Mouse (Mus musculus): ENCODE measurements at regions not wholly inside any gene's neighbourhood (a gene's known extent, or its start where the extent isn't known, plus 50 kb on each side); places are given as distances from the start of the nearest gene placed in this dataset.

DNA sequence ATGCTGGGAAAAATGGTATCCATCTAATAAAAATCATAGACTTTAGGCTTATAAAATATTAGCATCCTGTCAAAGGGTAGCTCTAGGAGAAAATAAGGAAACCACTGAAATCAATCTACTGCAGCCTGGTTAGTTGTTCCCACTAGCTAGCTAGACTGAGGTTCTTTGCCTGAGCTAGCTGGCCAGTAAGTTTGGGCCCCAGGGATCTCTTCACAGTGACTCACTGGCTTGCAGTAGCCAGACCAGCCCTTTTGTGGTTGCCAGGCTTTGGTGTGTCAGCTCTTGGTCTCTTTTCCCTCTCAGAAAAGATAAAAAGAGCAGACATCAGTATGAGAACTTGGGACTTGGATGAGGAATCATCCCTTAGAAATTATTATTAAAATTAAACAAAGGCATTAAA, 325.3 kb upstream of the Rasgrp1 start:
- TF ChIP-seq POLR2A (IDR thresholded peaks at IDR 0.05; ENCODE audit: low read depth, low read length) (no peak), CTCF (IDR thresholded peaks at IDR 0.05; ENCODE audit: extremely low read depth, insufficient read depth, insufficient read length, insufficient replicate concordance) (no peak)
- H3K36me3 ChIP-seq (ENCODE audit: control insufficient read depth, insufficient read depth, low read length): no peaks in the 10 kb centered on the region
- H3K4me3 ChIP-seq (ENCODE audit: extremely low read depth, insufficient read depth, insufficient read length): no peak overlapping the region
- H3K27me3 ChIP-seq (ENCODE audit: control insufficient read depth, insufficient read depth, low read length): no peaks in the 10 kb centered on the region
- no peak for DNase-seq (ENCODE audit: low read depth in 1 of 2, low spot score in 2 of 2)
- H3K4me1 ChIP-seq (ENCODE audit: control insufficient read depth, insufficient read depth, insufficient read length): no peaks in the 10 kb centered on the region
- H3K27ac ChIP-seq (ENCODE audit: insufficient read depth, low read length): no peak overlapping the region

DNA sequence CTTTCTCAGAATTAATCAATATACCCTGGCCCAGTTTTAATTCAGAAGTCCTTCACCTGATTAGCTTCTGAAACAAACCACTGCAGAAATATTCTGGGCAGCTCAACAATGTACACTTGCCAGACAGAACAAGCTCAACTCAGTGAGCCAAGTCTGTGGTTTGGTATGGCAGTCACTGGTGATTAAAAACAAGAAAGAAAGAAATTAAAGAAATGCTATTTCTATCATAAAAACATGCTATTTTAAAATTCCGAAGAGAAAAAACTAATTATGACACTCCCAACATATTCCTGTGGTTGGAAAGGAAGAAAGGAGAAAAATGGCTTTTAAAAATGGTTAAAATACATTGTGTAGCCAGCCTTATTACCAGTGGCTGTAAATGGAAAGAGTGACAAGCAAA, 332.1 kb upstream of the Rasgrp1 start:
- WGBS: 73% methylated on average over 1 of the region's 1 CpGs

GRCm38 (mm10) chr2:117678650-117679049, 335.8 kb upstream of the Rasgrp1 start:
- WGBS: 75% methylated on average over 4 of the region's 4 CpGs
- Histone ChIP-seq H3K36me3 (ENCODE audit: control insufficient read depth, insufficient read depth, low read length) (no peaks in the 10 kb centered on the region), H3K4me3 (ENCODE audit: extremely low read depth, insufficient read depth, insufficient read length) (no peak overlapping the region), H3K27me3 (ENCODE audit: control insufficient read depth, insufficient read depth, low read length) (no peaks in the 10 kb centered on the region), H3K4me1 (ENCODE audit: control insufficient read depth, insufficient read depth, insufficient read length) (no peaks in the 10 kb centered on the region), H3K27ac (ENCODE audit: insufficient read depth, low read length) (no peak overlapping the region)
- TF ChIP-seq CTCF (IDR thresholded peaks at IDR 0.05; ENCODE audit: extremely low read depth, insufficient read depth, insufficient read length, insufficient replicate concordance): no peak
- no peak for TF ChIP-seq POLR2A (IDR thresholded peaks at IDR 0.05; ENCODE audit: low read depth, low read length)
- DNase-seq (ENCODE audit: low read depth in 1 of 2, low spot score in 2 of 2): no peak

More for the DNA sequence above, 332.1 kb upstream of the Rasgrp1 start:
- DNase-seq (ENCODE audit: low read depth in 1 of 2, low spot score in 2 of 2): no peak
- no peak overlapping the region for H3K4me3 ChIP-seq (ENCODE audit: extremely low read depth, insufficient read depth, insufficient read length)
- no peaks in the 10 kb centered on the region for H3K36me3 ChIP-seq (ENCODE audit: control insufficient read depth, insufficient read depth, low read length)
- no peaks in the 10 kb centered on the region for H3K27me3 ChIP-seq (ENCODE audit: control insufficient read depth, insufficient read depth, low read length)
- TF ChIP-seq POLR2A (IDR thresholded peaks at IDR 0.05; ENCODE audit: low read depth, low read length): no peak
- no peak for TF ChIP-seq CTCF (IDR thresholded peaks at IDR 0.05; ENCODE audit: extremely low read depth, insufficient read depth, insufficient read length, insufficient replicate concordance)
- no peaks in the 10 kb centered on the region for H3K4me1 ChIP-seq (ENCODE audit: control insufficient read depth, insufficient read depth, insufficient read length)
- H3K27ac ChIP-seq (ENCODE audit: insufficient read depth, low read length): no peak overlapping the region

- no peak overlapping the region for H3K4me3 ChIP-seq (ENCODE audit: extremely low read depth, insufficient read depth, insufficient read length)
- 83% methylated on average over 4 of the region's 4 CpGs for WGBS
- DNase-seq (ENCODE audit: low read depth in 1 of 2, low spot score in 2 of 2): no peak
- H3K36me3 ChIP-seq (ENCODE audit: control insufficient read depth, insufficient read depth, low read length): no peaks in the 10 kb centered on the region
- H3K4me1 ChIP-seq (ENCODE audit: control insufficient read depth, insufficient read depth, insufficient read length): no peaks in the 10 kb centered on the region
- TF ChIP-seq CTCF (IDR thresholded peaks at IDR 0.05; ENCODE audit: extremely low read depth, insufficient read depth, insufficient read length, insufficient replicate concordance) (no peak), POLR2A (IDR thresholded peaks at IDR 0.05; ENCODE audit: low read depth, low read length) (no peak)
- no peak overlapping the region for H3K27ac ChIP-seq (ENCODE audit: insufficient read depth, low read length)
- H3K27me3 ChIP-seq (ENCODE audit: control insufficient read depth, insufficient read depth, low read length): no peaks in the 10 kb centered on the region
Observed at GRCm38 (mm10) chr2:117685836-117686453, 343.1 kb upstream of the Rasgrp1 start.

DNA sequence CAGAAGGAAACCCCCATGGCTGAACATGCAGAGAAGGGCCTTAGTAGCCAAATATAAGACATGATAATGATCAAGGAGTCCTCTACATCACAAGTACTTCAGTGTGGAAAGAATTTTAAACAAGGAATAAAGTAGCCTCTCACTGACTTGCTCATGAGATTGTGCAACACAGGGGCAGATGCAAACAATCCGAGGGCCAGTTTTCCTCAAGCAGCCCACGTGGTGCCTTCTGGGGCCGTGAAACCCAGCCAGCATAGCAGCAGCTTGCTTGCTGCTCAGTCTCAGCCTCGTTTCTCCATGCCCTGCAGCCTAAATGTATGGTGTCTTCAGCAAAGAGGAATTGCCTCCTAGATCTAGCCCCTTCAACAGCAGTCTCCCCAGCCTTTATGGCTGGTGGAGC, 350.7 kb upstream of the Rasgrp1 start:
- H3K27me3 ChIP-seq (ENCODE audit: control insufficient read depth, insufficient read depth, low read length): no peaks in the 10 kb centered on the region
- H3K27ac ChIP-seq (ENCODE audit: insufficient read depth, low read length): no peak overlapping the region
- no peaks in the 10 kb centered on the region for H3K36me3 ChIP-seq (ENCODE audit: control insufficient read depth, insufficient read depth, low read length)
- no peaks in the 10 kb centered on the region for H3K4me1 ChIP-seq (ENCODE audit: control insufficient read depth, insufficient read depth, insufficient read length)
- 69% methylated on average over 4 of the region's 4 CpGs for WGBS
- no peak overlapping the region for H3K4me3 ChIP-seq (ENCODE audit: extremely low read depth, insufficient read depth, insufficient read length)
- no peak for DNase-seq (ENCODE audit: low read depth in 1 of 2, low spot score in 2 of 2)
- no peak for TF ChIP-seq POLR2A (IDR thresholded peaks at IDR 0.05; ENCODE audit: low read depth, low read length)
- TF ChIP-seq CTCF (IDR thresholded peaks at IDR 0.05; ENCODE audit: extremely low read depth, insufficient read depth, insufficient read length, insufficient replicate concordance): no peak

GRCm38 (mm10) chr2:117710173-117710813, 367.5 kb upstream of the Rasgrp1 start:
- no peak for DNase-seq (ENCODE audit: low read depth in 1 of 2, low spot score in 2 of 2)
- TF ChIP-seq CTCF (IDR thresholded peaks at IDR 0.05; ENCODE audit: extremely low read depth, insufficient read depth, insufficient read length, insufficient replicate concordance) (no peak), POLR2A (IDR thresholded peaks at IDR 0.05; ENCODE audit: low read depth, low read length) (no peak)
- Histone ChIP-seq H3K4me3 (ENCODE audit: extremely low read depth, insufficient read depth, insufficient read length) (no peak overlapping the region), H3K27me3 (ENCODE audit: control insufficient read depth, insufficient read depth, low read length) (no peaks in the 10 kb centered on the region), H3K4me1 (ENCODE audit: control insufficient read depth, insufficient read depth, insufficient read length) (no peaks in the 10 kb centered on the region), H3K36me3 (ENCODE audit: control insufficient read depth, insufficient read depth, low read length) (no peaks in the 10 kb centered on the region), H3K27ac (ENCODE audit: insufficient read depth, low read length) (no peak overlapping the region)
- WGBS: 88% methylated on average over 7 of the region's 7 CpGs

DNA sequence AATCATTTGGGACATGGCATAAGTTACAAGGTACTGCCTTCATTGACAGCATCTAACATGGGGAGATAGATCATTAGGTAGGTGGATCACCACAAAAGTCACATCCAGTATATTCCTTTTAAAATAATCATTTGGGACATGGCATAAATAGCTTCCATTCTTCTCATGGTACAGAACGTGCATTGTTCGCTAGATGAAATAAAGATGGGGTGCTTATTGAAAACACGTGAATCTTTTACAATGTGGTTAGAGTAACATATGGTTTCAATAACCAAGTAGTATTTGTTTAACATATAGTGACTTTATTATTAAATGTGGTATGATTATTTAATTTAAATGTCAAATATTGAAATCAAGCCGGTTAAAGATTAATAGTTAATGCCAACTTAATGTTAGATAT, 381.3 kb upstream of the Rasgrp1 start:
- DNase-seq (ENCODE audit: low read depth in 1 of 2, low spot score in 2 of 2): no peak
- H3K36me3 ChIP-seq (ENCODE audit: control insufficient read depth, insufficient read depth, low read length): no peaks in the 10 kb centered on the region
- H3K4me1 ChIP-seq (ENCODE audit: control insufficient read depth, insufficient read depth, insufficient read length): no peaks in the 10 kb centered on the region
- no peaks in the 10 kb centered on the region for H3K27me3 ChIP-seq (ENCODE audit: control insufficient read depth, insufficient read depth, low read length)
- H3K4me3 ChIP-seq (ENCODE audit: extremely low read depth, insufficient read depth, insufficient read length): no peak overlapping the region
- H3K27ac ChIP-seq (ENCODE audit: insufficient read depth, low read length): no peak overlapping the region
- TF ChIP-seq CTCF (IDR thresholded peaks at IDR 0.05; ENCODE audit: extremely low read depth, insufficient read depth, insufficient read length, insufficient replicate concordance): no peak
- TF ChIP-seq POLR2A (IDR thresholded peaks at IDR 0.05; ENCODE audit: low read depth, low read length): no peak
- WGBS: 91% methylated on average over 4 of the region's 4 CpGs

Measured in spleen, adult 2 months (tissue).